Comparison of ENCODE assay signal across 14 mouse cellular contexts in genomic region chr10:118622916-118623315, GRCm38 (mm10).
"Had no signal": no experiment of that assay in that cellular context is flagged by ENCODE, and none has a peak within 500 bp of the region (broad histone marks: within the 10 kb centered on the region; RNA-seq: fewer than 3 reads in every experiment).

No protein-coding gene starts in this region.

- DNase-seq: cerebellum, adult 9-11 months; cerebellum, postnatal 10 days; cerebellum, postnatal 14 days; cerebellum, postnatal 25 days; cerebellum, postnatal 36 days; embryo, embryonic 11 days; forebrain, postnatal 0 days; gastrocnemius, adult 2 months; gastrocnemius, postnatal 10 days; gastrocnemius, postnatal 14 days; gastrocnemius, postnatal 25 days; gastrocnemius, postnatal 36 days; heart, adult 18-20 months; heart, adult 2 months had no signal
